Mouse (Mus musculus) urinary bladder, postnatal 0 days (tissue): ENCODE data around the gene Shcbp1l. TPM values are rescaled to one million over a fixed set of nuclear protein-coding genes. Genes with fewer than 3 reads are reported as not detected.

Experiments used
- polyA plus RNA-seq: library from polyadenylated mRNA; unstranded; fragments of >200 nt; fragmentation: Nextera tagmentation; extraction: Ambion mirVana; gene quantifications from 2 replicates; pipeline ENCODE4 v1.2.1, GENCODE M21; 2015

The Shcbp1l gene
- 0.07 TPM in 1 of 2 replicates, not detected in the other for polyA plus RNA-seq

DNA sequence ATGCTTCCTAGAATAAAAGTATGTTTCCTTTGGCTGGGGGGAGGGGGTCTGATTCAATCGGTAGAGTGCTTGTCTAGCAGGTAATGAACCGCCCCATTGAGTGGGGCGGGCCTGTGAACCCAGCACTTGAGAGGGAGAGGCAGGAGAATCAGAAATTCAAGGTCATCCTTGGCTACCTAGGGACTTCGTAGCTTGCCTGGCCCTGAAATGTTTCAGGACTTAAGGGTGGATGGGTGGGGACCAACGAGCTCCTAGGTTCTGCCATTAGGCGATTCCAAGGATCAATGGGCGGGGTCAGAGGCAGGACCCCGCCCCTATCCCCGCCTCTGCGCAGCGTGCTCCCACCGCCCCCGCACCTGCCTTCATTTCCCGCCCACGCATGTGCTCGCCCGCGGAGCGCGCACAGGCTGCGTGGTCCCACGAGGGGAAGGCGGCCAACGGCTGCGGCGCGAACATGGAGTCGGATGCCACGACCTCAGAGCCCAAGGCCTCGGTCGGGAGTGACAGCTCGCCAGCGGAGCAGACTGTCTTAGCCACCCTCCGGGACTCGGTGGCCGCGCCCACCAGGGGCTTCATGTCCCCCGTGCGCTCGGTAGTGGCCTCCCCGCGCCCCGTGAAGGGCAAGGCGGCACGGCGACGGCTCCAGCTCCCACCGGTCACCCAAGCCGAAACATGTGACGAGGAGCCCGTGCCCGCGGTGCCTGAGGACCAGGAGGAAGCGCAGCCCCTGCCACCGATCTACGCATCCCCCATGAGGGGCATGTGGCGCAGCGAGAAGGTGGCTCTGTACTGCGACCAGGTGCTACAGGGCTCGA, at the start of gene Shcbp1l:
Shcbp1l (plus strand) TSS at position 393 of the 815 bp plus-strand sequence.

DNA sequence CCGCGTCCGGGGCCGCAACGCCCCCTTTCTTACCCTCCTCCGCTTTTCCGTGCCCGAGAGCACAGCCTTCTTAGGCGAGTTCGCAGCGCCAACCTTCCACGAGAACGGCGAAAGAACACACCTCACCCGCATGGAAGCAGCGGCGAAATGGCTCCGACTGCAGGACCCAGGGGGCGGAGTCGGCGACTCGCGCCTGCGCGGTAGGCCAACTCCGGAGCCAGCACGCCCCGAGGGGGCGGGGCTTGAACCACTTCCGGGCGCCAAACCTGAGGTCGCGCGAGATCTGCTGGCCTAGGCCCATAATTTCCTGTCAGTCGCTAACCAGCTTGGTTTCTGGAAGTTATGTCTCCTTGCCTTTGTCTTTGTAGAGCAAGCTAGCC, 62.5 kb downstream of the Shcbp1l start, which contains the start of gene Dhx9:
Dhx9 (minus strand) TSS at position 161 of the 380 bp plus-strand sequence.

Other genes with a start within 250 kb of the Shcbp1l start
- 30.8 and 31.7 TPM in 2 replicates for gene Lamc2, start 238.7 kb upstream of the Shcbp1l start, polyA plus RNA-seq
- gene Lamc1, start 92.4 kb upstream of the Shcbp1l start, polyA plus RNA-seq, result 72.9 and 87.3 TPM in 2 replicates
- 13.6 and 14.8 TPM in 2 replicates for gene Dhx9, start 62.5 kb downstream of the Shcbp1l start, polyA plus RNA-seq
- gene Npl, start 124.9 kb downstream of the Shcbp1l start, polyA plus RNA-seq, result 6.2 and 7.4 TPM in 2 replicates
- 0.02 and 0.08 TPM in 2 replicates for gene Rgs8, start 227.9 kb downstream of the Shcbp1l start, polyA plus RNA-seq